Mouse (Mus musculus) forebrain, embryonic 16.5 days (tissue): Measurements from ENCODE around the gene Tor2a. TPM values are rescaled to one million over a fixed set of nuclear protein-coding genes. Genes with fewer than 3 reads are reported as not detected.

Experiments used
- ATAC-seq: fragments of 200-750 bp; cut with Nextera tagmentation; 2 replicates; pipeline ENCODE4 v1.8.0; 2017; ENCODE audit warnings: mild to moderate bottlenecking, moderate library complexity
- H3K27ac ChIP-seq: fragments of 300-500 bp; sonication (generic); 2 replicates; pipeline ENCODE4 v1.5.1; 2014; ENCODE audit warnings: low read length, control low read depth
- H3K27me3 ChIP-seq: fragments of 300-500 bp; sonication (generic); replicated peaks from 2 replicates; pipeline ENCODE4 v1.6.1; 2014; ENCODE audit warnings: low read length; ENCODE audit not compliant: control insufficient read depth, insufficient read depth
- H3K36me3 ChIP-seq: fragments of 300-500 bp; sonication (generic); 2 replicates; pipeline ENCODE4 v1.6.1; 2014; ENCODE audit not compliant: control insufficient read depth, insufficient read depth
- H3K4me1 ChIP-seq: fragments of 300-500 bp; sonication (generic); replicated peaks from 2 replicates; pipeline ENCODE4 v1.6.1; 2014; ENCODE audit warnings: low read length; ENCODE audit not compliant: control insufficient read depth, insufficient read depth
- H3K4me2 ChIP-seq: fragments of 300-500 bp; sonication (generic); 2 replicates; pipeline ENCODE4 v1.6.1; 2014; ENCODE audit warnings: mild to moderate bottlenecking, low read length, control low read depth
- H3K4me3 ChIP-seq: fragments of 300-500 bp; sonication (generic); replicated peaks from 2 replicates; pipeline ENCODE4 v1.5.1; 2014; ENCODE audit warnings: mild to moderate bottlenecking, low read length, control low read depth
- H3K9ac ChIP-seq: fragments of 300-500 bp; sonication (generic); replicated peaks from 2 replicates; pipeline ENCODE4 v1.6.1; 2014; ENCODE audit warnings: low read depth, low read length, control low read depth
- H3K9me3 ChIP-seq: fragments of 300-500 bp; sonication (generic); 2 replicates; pipeline ENCODE4 v1.6.1; 2016; ENCODE audit warnings: low read length; ENCODE audit not compliant: control insufficient read depth
- WGBS: fragments of 180-500 bp; shearing (Covaris S2); extraction: QIAGEN DNeasy Blood & Tissue Kit; methylation state at CpG from one replicate; pipeline ENCODE4 v1.1.7; 2014; 5-methylcytosine and 5-hydroxymethylcytosine counted together
- polyA plus RNA-seq: library from polyadenylated mRNA; unstranded; fragments of >200 nt; fragmentation: Nextera tagmentation; extraction: Ambion mirVana; gene quantifications from 2 replicates; pipeline ENCODE4 v1.2.1, GENCODE M21; 2015

Tor2a gene
- polyA plus RNA-seq, 1 experiment from 2014 or later, result 65.4 TPM

GRCm38 (mm10) chr2:32714117-32714986 is 42.7 kb upstream of the Tor2a start:
- Histone ChIP-seq H3K27me3 (no peaks in the 10 kb centered on the region), H3K4me2 (no peak overlapping the region; the same call in 1 of the 2 replicates), H3K9me3 (no peaks in the 10 kb centered on the region), H3K27ac (peak overlapping the region; percentile 100), H3K9ac (0 out of 2 replicates have a peak overlapping the region, but pooled peaks have one; percentile 5), H3K36me3 (peaks cover 7% of the 10 kb centered on the region), H3K4me1 (peaks cover 17% of the 10 kb centered on the region), H3K4me3 (no peak overlapping the region)
- no peak for ATAC-seq
- WGBS, result 66% methylated on average over 11 of the region's 11 CpGs

- WGBS, result 75% methylated on average over 4 of the region's 4 CpGs
- ATAC-seq, result no peak
Observed at GRCm38 (mm10) chr2:32714987-32715425, 42.0 kb upstream of the Tor2a start.

GRCm38 (mm10) chr2:32718761-32719160 is 38.3 kb upstream of the Tor2a start:
- ATAC-seq, result peak; percentile 55
- Histone ChIP-seq H3K4me3 (no peak overlapping the region), H3K9me3 (no peaks in the 10 kb centered on the region), H3K4me1 (peaks cover 5% of the 10 kb centered on the region), H3K9ac (no peak overlapping the region), H3K27ac (no peak overlapping the region), H3K36me3 (no peaks in the 10 kb centered on the region), H3K4me2 (no peak overlapping the region), H3K27me3 (no peaks in the 10 kb centered on the region)
- 23% methylated on average over 9 of the region's 9 CpGs for WGBS

More at GRCm38 (mm10) chr2:32714987-32715425, 42.0 kb upstream of the Tor2a start:
- H3K4me2 ChIP-seq, result no peak overlapping the region
- H3K27me3 ChIP-seq, result no peaks in the 10 kb centered on the region
- H3K27ac ChIP-seq, result no peak overlapping the region
- H3K4me3 ChIP-seq, result no peak overlapping the region
- peaks cover 17% of the 10 kb centered on the region for H3K4me1 ChIP-seq
- no peaks in the 10 kb centered on the region for H3K9me3 ChIP-seq
- H3K9ac ChIP-seq, result no peak overlapping the region
- peaks cover 4% of the 10 kb centered on the region; the same call in 1 of the 2 replicates for H3K36me3 ChIP-seq

GRCm38 (mm10) chr2:32720053-32720452 is 37.0 kb upstream of the Tor2a start:
- Histone ChIP-seq H3K27me3 (no peaks in the 10 kb centered on the region), H3K9ac (no peak overlapping the region), H3K36me3 (no peaks in the 10 kb centered on the region), H3K9me3 (no peaks in the 10 kb centered on the region), H3K27ac (no peak overlapping the region), H3K4me1 (no peaks in the 10 kb centered on the region; the same call in 1 of the 2 replicates), H3K4me2 (no peak overlapping the region), H3K4me3 (no peak overlapping the region)
- ATAC-seq, result no peak
- WGBS, result 81% methylated on average over 3 of the region's 3 CpGs

- 48% methylated on average over 8 of the region's 8 CpGs for WGBS
Observed at GRCm38 (mm10) chr2:32720681-32721229, 36.3 kb upstream of the Tor2a start, which contains the start of gene Sh2d3c. Sh2d3c (plus strand) TSS chr2:32721055.

GRCm38 (mm10) chr2:32722046-32722445 is 35.0 kb upstream of the Tor2a start:
- WGBS, result 59% methylated on average over 6 of the region's 6 CpGs

More at GRCm38 (mm10) chr2:32720681-32721229, 36.3 kb upstream of the Tor2a start, which contains the start of gene Sh2d3c:
- Histone ChIP-seq H3K4me3 (no peak within 1 kb of the TSS), H3K9me3 (no peaks in the 10 kb centered on the region), H3K27ac (no peak within 1 kb of the TSS), H3K9ac (no peak within 1 kb of the TSS), H3K4me1 (no peaks in the 10 kb centered on the region; the same call in 1 of the 2 replicates), H3K4me2 (no peak within 1 kb of the TSS), H3K36me3 (no peaks in the 10 kb centered on the region), H3K27me3 (no peaks in the 10 kb centered on the region)
- ATAC-seq, result no peak

GRCm38 (mm10) chr2:32722581-32722980 is 34.5 kb upstream of the Tor2a start:
- no peak overlapping the region for H3K27ac ChIP-seq
- no peaks in the 10 kb centered on the region for H3K36me3 ChIP-seq
- no peak overlapping the region for H3K9ac ChIP-seq
- no peaks in the 10 kb centered on the region for H3K27me3 ChIP-seq
- no peak overlapping the region for H3K4me3 ChIP-seq
- no peak overlapping the region for H3K4me2 ChIP-seq
- H3K9me3 ChIP-seq, result no peaks in the 10 kb centered on the region
- no peak for ATAC-seq
- WGBS, result 71% methylated on average over 3 of the region's 3 CpGs
- H3K4me1 ChIP-seq, result peaks cover 6% of the 10 kb centered on the region

More at GRCm38 (mm10) chr2:32722046-32722445, 35.0 kb upstream of the Tor2a start:
- H3K9ac ChIP-seq, result no peak overlapping the region
- no peak overlapping the region for H3K4me3 ChIP-seq
- no peak overlapping the region for H3K4me2 ChIP-seq
- no peaks in the 10 kb centered on the region for H3K36me3 ChIP-seq
- no peaks in the 10 kb centered on the region for H3K9me3 ChIP-seq
- ATAC-seq, result no peak
- H3K27ac ChIP-seq, result no peak overlapping the region
- H3K27me3 ChIP-seq, result no peaks in the 10 kb centered on the region
- H3K4me1 ChIP-seq, result peaks cover 2% of the 10 kb centered on the region

- no peak overlapping the region for H3K4me2 ChIP-seq
- no peaks in the 10 kb centered on the region for H3K9me3 ChIP-seq
- no peak overlapping the region for H3K9ac ChIP-seq
- no peaks in the 10 kb centered on the region for H3K36me3 ChIP-seq
- peaks cover 7% of the 10 kb centered on the region for H3K4me1 ChIP-seq
- no peak for ATAC-seq
- H3K4me3 ChIP-seq, result no peak overlapping the region
- no peak overlapping the region for H3K27ac ChIP-seq
- no peaks in the 10 kb centered on the region for H3K27me3 ChIP-seq
- WGBS, result 78% methylated on average over 4 of the region's 4 CpGs
Observed at GRCm38 (mm10) chr2:32724149-32724548, 32.9 kb upstream of the Tor2a start.
